Mouse (Mus musculus): Measurements from ENCODE around the gene Olfr837.
"Not testable (repeated sequence)": the region's sequence is repeated elsewhere in the genome, so short reads cannot be mapped to it uniquely, and the experiment has no call there.

Gene Olfr837

GRCm38 (mm10) chr9:19136017-19136416 is at the start of gene Olfr837:
TSS of gene Olfr837 (plus strand) at chr9:19136317.
- no peak for DNase-seq (ENCODE audit: low read depth, low spot score)

- not testable (repeated sequence) for DNase-seq (ENCODE audit: low read depth, low spot score)
Observed at GRCm38 (mm10) chr9:19092889-19093753, 43.0 kb upstream of the Olfr837 start.

GRCm38 (mm10) chr9:19097286-19097685 is 38.8 kb upstream of the Olfr837 start:
- no peak for DNase-seq (ENCODE audit: low read depth, low spot score)

GRCm38 (mm10) chr9:19120082-19120481 is 16.0 kb upstream of the Olfr837 start, which contains the start of gene Olfr836:
TSS of gene Olfr836 (plus strand) at chr9:19120382.
- DNase-seq (ENCODE audit: low read depth, low spot score), result no peak

GRCm38 (mm10) chr9:19177212-19177611 is 41.1 kb downstream of the Olfr837 start, which contains the start of gene Olfr839-ps1:
TSS of gene Olfr839-ps1 (minus strand) at chr9:19177312.
- DNase-seq (ENCODE audit: low read depth, low spot score), result no peak
